Mouse (Mus musculus): ENCODE results near the gene Moap1. TPM values are rescaled to one million over a fixed set of nuclear protein-coding genes. Genes with fewer than 3 reads are reported as not detected.

Gene Moap1
- polyA plus RNA-seq, 1 experiment from 2014 or later, result 32.6 TPM

DNA sequence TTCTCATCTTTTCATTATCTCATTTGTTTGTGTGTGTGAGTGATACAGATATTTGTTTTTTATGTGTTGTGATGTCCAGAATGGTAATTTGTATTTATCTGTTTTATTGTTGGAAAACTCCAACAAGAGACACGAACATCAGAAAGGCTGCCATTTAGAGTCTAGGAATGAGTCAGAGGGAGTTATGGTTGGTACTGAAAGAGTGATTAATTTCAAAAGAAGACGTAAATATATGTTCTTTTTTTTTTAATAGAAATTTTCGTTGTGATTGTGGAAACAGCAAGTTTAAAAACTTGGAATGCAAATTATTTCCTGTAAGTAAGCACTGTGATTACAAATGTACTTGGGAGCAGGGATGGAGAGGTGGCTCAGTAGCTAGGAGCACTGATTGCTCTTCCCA lies 18.2 kb upstream of the Moap1 start:
- ATAC-seq (ENCODE audit: insufficient number of reproducible peaks, insufficient read depth, low FRiP score, low TSS enrichment), result no peak
- H3K27ac ChIP-seq, result no peak overlapping the region
- no peak overlapping the region for H3K4me2 ChIP-seq (replicated peaks)
- no peak overlapping the region for H3K4me3 ChIP-seq
- no peak overlapping the region for H3K9ac ChIP-seq
- H3K36me3 ChIP-seq, result peaks cover 25% of the 10 kb centered on the region
- 86% methylated on average over 3 of the region's 3 CpGs for WGBS
- no peaks in the 10 kb centered on the region for H3K27me3 ChIP-seq
- H3K4me1 ChIP-seq, result peaks cover 12% of the 10 kb centered on the region
- H3K9me3 ChIP-seq, result no peaks in the 10 kb centered on the region

DNA sequence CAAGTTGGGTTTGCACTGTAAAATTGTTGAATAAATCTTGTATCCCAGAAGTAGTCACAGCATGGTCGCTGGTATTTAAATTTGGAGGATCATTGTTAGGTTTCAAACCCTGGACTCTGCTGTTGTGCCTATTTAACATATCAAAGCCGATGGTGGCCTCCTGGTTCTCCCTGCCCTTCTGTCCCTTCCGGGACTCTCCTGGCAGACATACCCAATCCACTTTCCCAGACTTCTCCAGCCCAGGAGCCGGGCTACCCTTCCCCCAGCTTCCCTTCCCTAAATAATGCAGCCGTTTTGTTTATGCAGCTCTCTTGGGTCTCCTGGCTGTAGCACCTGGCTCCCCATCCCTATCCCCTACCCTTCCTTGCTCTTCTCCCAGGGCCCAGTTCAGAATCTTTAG lies 15.5 kb upstream of the Moap1 start:
- ATAC-seq (ENCODE audit: insufficient number of reproducible peaks, insufficient read depth, low FRiP score, low TSS enrichment), result no peak
- H3K27me3 ChIP-seq, result no peaks in the 10 kb centered on the region
- WGBS, result 5% methylated on average over 5 of the region's 5 CpGs
- peak overlapping the region; percentile 70 for H3K9ac ChIP-seq
- peaks cover 17% of the 10 kb centered on the region for H3K4me1 ChIP-seq
- peak overlapping the region; percentile 64 for H3K4me3 ChIP-seq
- peak overlapping the region; percentile 83 for H3K4me2 ChIP-seq (replicated peaks)
- peaks cover 12% of the 10 kb centered on the region for H3K36me3 ChIP-seq
- no peak overlapping the region for H3K27ac ChIP-seq
- no peaks in the 10 kb centered on the region for H3K9me3 ChIP-seq

DNA sequence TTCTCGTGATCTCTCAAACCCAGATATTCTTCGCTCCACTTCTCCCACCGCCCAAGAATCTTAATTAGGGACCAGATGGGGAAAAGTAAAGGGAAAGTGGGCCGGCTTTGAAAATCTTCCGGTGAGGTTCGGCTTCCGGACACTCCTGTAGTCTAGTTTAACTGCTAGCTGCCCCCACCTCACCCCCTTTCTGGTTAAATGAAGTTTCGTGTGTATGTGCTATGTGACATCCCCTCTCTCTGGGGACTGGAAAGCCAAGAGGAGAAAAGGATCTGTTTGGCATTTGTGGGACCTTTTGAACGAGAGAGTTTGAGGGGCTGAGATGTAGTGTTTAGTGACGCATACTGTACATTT lies 14.9 kb upstream of the Moap1 start, which contains the start of gene Gm20604:
Gm20604 (minus strand) TSS at position 270 of the 354 bp plus-strand sequence.
- WGBS, result under 1% methylated on average over 10 of the region's 10 CpGs
- Histone ChIP-seq H3K9ac (peak within 1 kb of the TSS; percentile 70), H3K4me2 (replicated peaks) (peak within 1 kb of the TSS; percentile 83), H3K27me3 (no peaks in the 10 kb centered on the region), H3K4me3 (peak within 1 kb of the TSS; percentile 64), H3K4me1 (peaks cover 17% of the 10 kb centered on the region), H3K9me3 (no peaks in the 10 kb centered on the region), H3K36me3 (peaks cover 15% of the 10 kb centered on the region), H3K27ac (peak within 1 kb of the TSS; percentile 91)
- ATAC-seq (ENCODE audit: insufficient number of reproducible peaks, insufficient read depth, low FRiP score, low TSS enrichment), result no peak

DNA sequence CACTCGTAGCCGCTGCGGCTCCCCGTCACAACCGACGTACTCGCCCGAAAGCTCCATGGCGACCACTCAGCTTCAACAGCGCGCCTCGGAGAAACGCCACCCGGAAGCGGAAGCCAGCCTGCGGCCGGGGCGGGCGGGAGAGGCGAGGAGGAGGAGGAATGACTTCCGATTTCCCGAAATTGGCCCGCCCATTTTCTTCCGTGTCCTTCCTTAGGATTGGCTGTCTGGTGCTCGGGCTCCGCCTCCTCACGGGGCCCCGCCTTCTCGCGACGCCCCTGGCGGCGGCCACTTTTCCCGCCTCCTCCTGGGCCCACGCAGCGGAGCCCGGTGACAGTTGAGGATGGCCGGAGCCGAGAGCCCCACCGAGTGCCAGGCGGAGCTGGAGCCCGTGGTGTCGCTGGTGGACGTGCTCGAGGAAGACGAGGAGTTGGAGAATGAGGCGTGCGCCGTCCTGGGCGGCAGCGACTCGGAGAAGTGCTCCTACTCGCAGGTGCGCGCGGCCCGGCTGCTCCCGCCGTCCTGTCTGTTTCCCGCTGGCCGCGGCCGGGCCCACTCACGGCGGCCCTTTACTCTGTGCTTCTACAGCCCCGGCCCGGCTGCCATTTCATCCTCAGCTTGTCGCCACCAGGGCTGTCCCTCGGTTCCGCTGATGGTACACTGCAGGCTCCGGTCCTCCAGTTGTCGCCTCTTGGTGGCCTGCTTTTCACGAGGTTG lies 14.4 kb upstream of the Moap1 start, which contains the start of the genes Gm28051, Gon7 and Ubr7:
Gm28051 (minus strand) TSS at position 77 of the 714 bp plus-strand sequence.
Gon7 (minus strand) TSS at position 115 of the 714 bp plus-strand sequence.
Ubr7 (plus strand) TSS at position 279 of the 714 bp plus-strand sequence.
- under 1% methylated on average over 73 of the region's 73 CpGs for WGBS
- H3K4me2 ChIP-seq (replicated peaks), result peak within 1 kb of the TSS; percentile 83
- H3K27me3 ChIP-seq, result no peaks in the 10 kb centered on the region
- peaks cover 14% of the 10 kb centered on the region for H3K36me3 ChIP-seq
- peak within 1 kb of the TSS; percentile 91 for H3K27ac ChIP-seq
- no peaks in the 10 kb centered on the region for H3K9me3 ChIP-seq
- H3K4me3 ChIP-seq, result peak within 1 kb of the TSS; percentile 64
- ATAC-seq (ENCODE audit: insufficient number of reproducible peaks, insufficient read depth, low FRiP score, low TSS enrichment), result peak; percentile 95
- H3K9ac ChIP-seq, result peak within 1 kb of the TSS; percentile 70
- peaks cover 17% of the 10 kb centered on the region for H3K4me1 ChIP-seq

DNA sequence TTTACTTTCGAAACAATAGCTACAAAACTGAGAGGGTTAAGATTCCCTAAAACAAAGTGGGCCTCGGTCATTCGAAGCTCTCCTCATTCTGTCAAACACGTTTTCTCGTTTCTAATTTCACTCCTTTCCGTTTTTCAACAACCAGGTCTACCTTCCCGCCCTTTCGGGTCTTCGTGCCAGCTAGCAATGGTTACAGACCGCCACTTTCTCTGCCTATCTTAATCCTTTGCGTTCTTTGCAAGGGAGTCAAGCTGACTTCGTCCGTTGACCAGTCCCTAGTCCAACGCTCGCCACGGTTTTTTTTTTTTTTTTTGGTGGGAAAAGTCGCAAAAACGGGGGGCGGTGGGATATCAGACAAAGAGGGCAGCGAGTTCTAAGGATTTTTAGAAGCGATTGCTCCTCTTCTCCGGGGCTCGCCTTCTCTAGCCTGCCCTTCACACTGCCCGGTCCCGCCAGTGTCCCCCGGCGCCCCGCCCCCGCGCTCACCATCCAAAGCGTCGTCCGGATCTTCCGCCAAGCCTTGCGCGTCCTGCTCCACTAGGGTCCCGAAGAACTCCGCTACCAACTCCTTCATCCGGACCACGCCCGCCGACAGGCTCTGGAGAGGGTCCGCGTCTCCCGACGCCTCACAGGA lies 13.7 kb upstream of the Moap1 start:
- Histone ChIP-seq H3K4me3 (peak overlapping the region; percentile 64), H3K4me1 (peaks cover 17% of the 10 kb centered on the region), H3K36me3 (peaks cover 10% of the 10 kb centered on the region; the same call in 1 of the 2 replicates), H3K4me2 (replicated peaks) (peak overlapping the region; percentile 83), H3K9me3 (no peaks in the 10 kb centered on the region), H3K27ac (peak overlapping the region; percentile 91), H3K27me3 (no peaks in the 10 kb centered on the region), H3K9ac (peak overlapping the region; percentile 70)
- no peak; the same call in 1 of the 2 replicates for ATAC-seq (ENCODE audit: insufficient number of reproducible peaks, insufficient read depth, low FRiP score, low TSS enrichment)
- WGBS, result 2% methylated on average over 45 of the region's 46 CpGs

DNA sequence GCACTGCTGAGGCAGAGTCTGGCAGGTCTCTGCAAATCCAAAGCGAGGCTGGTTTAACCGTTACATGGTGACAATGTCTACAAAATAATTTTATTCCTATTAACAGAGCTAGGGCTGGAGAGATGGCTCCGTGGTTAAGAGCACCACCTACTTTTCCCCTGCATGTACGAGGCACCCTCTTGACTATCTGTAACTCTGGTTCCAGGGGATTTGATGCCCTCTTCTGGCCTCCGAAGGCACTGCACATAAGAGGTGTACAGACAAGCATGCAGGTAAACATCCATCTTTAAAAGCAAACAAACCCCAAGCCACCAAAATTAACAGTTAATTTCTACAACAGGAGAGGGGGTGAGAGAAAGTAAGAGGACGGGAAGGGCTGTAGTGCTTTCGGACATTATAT lies 12.8 kb upstream of the Moap1 start:
- Histone ChIP-seq H3K4me1 (peaks cover 17% of the 10 kb centered on the region), H3K36me3 (peaks cover 10% of the 10 kb centered on the region; the same call in 1 of the 2 replicates), H3K27ac (no peak overlapping the region), H3K4me2 (replicated peaks) (peak overlapping the region; percentile 83), H3K9ac (no peak overlapping the region), H3K9me3 (no peaks in the 10 kb centered on the region), H3K4me3 (peak overlapping the region; percentile 64), H3K27me3 (no peaks in the 10 kb centered on the region)
- 90% methylated on average over 7 of the region's 7 CpGs for WGBS
- no peak for ATAC-seq (ENCODE audit: insufficient number of reproducible peaks, insufficient read depth, low FRiP score, low TSS enrichment)

DNA sequence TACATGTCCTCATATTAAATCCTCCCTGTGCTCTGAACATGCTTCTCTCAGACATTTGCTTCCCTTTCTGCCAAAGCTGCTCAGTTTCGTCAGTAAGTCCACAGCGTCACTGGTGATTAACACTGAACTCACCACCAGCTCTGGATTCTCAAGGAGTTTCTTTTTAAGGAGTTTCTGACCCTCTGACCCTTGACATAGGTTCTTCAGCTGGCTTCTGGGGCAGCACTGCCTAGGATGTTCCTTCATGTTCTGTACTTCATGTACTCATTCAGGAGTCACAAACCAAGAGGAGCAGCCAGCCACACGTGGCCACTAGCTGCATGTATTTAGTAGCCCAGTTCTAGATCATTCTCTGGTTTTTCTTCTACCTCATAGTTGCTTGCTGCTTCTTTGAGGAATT lies 4.8 kb upstream of the Moap1 start:
- no peaks in the 10 kb centered on the region for H3K27me3 ChIP-seq
- peaks cover 4% of the 10 kb centered on the region; the same call in 1 of the 2 replicates for H3K36me3 ChIP-seq
- no peak overlapping the region for H3K4me2 ChIP-seq (replicated peaks)
- no peak for ATAC-seq (ENCODE audit: insufficient number of reproducible peaks, insufficient read depth, low FRiP score, low TSS enrichment)
- no peak overlapping the region for H3K9ac ChIP-seq
- H3K4me1 ChIP-seq, result peaks cover 10% of the 10 kb centered on the region
- 81% methylated on average over 3 of the region's 3 CpGs for WGBS
- H3K9me3 ChIP-seq, result no peaks in the 10 kb centered on the region
- no peak overlapping the region for H3K4me3 ChIP-seq
- H3K27ac ChIP-seq, result no peak overlapping the region

DNA sequence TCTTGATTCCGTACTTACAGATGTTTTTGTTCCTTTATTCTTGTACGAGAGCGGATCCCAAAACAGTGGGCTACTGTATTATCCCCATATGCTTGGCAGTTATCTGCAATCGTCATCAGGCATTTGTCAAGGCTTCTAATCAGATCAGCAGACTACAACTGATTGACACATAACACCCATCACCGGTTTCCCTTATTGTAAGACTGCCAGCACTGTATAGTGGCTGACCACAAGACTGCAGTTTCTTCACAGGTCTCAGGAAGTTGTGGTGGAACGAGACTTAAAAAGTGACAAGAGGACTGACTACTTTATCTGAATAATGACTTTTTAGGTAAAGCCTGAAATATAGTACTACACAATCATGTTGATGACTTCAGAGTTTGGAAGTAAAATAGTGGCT lies 1.4 kb upstream of the Moap1 start:
- Histone ChIP-seq H3K27me3 (no peaks in the 10 kb centered on the region), H3K4me3 (no peak overlapping the region), H3K4me1 (peaks cover 17% of the 10 kb centered on the region), H3K9ac (no peak overlapping the region), H3K27ac (no peak overlapping the region), H3K9me3 (no peaks in the 10 kb centered on the region), H3K4me2 (replicated peaks) (peak overlapping the region; percentile 66; the same call in 1 of the 2 replicates), H3K36me3 (peaks cover 6% of the 10 kb centered on the region; the same call in 1 of the 2 replicates)
- WGBS, result 55% methylated on average over 6 of the region's 6 CpGs
- ATAC-seq (ENCODE audit: insufficient number of reproducible peaks, insufficient read depth, low FRiP score, low TSS enrichment), result no peak

DNA sequence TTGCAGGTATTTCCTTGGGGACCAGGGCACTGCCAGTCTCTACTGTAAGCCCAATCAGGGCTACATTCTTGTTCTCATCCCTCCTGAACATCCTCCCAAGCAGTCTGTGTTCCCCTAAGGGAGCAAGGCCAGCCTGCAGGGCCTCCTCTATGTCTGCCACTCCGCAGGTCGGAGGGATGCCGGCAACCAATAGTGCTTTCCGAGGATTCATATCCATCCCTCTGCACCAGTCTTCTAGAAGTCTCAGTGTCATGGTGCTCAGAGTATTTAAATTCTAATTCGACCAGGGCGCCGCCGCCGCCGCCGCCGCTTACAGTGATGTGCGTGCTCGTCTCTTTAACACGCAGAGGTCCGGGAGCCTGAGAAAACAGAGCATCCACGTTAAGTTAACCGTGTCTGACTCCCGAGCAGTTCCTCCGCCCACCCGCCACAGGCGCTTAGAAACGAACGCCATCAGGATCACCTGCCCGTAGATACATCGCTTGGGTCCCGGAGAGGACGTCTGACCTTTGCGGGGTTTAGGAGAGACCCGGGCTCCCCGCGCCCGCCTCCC lies 349 bp downstream of the Moap1 start:
- H3K4me2 ChIP-seq (replicated peaks), result peak overlapping the region; percentile 66
- peak overlapping the region; percentile 90 for H3K4me3 ChIP-seq
- H3K9me3 ChIP-seq, result no peaks in the 10 kb centered on the region
- under 1% methylated on average over 33 of the region's 33 CpGs for WGBS
- peak overlapping the region; percentile 87 for H3K27ac ChIP-seq
- H3K36me3 ChIP-seq, result peaks cover 3% of the 10 kb centered on the region; the same call in 1 of the 2 replicates
- peaks cover 17% of the 10 kb centered on the region for H3K4me1 ChIP-seq
- H3K27me3 ChIP-seq, result no peaks in the 10 kb centered on the region
- peak; percentile 5; the same call in 1 of the 2 replicates for ATAC-seq (ENCODE audit: insufficient number of reproducible peaks, insufficient read depth, low FRiP score, low TSS enrichment)
- H3K9ac ChIP-seq, result peak overlapping the region; percentile 88

DNA sequence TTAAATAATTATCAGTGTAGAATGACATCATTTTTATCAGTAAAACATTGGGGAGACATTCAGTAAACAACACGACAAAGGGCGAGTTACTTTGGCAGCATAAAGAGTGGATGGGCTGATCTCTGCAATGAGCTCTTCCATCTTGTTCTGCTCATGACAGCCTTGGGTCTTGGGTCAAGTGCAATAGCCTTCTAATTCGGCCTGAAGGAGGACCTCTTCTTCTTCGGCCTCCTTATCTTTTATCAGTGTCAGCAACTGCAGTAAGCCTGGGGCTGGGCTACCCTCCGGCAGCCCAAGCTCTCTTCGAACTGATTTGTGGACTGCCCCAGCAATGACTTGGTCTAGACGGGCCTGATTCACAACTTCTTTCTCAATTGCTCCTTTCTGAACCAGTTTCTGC lies 1.4 kb downstream of the Moap1 start:
- Histone ChIP-seq H3K27me3 (no peaks in the 10 kb centered on the region), H3K36me3 (0 out of 2 replicates have a peak, but pooled peaks cover 2% of the 10 kb centered on the region), H3K4me2 (replicated peaks) (no peak overlapping the region), H3K4me3 (no peak overlapping the region), H3K4me1 (peaks cover 17% of the 10 kb centered on the region), H3K27ac (no peak overlapping the region), H3K9ac (0 out of 2 replicates have a peak overlapping the region, but pooled peaks have one; percentile 88), H3K9me3 (no peaks in the 10 kb centered on the region)
- WGBS, result 88% methylated on average over 7 of the region's 7 CpGs
- ATAC-seq (ENCODE audit: insufficient number of reproducible peaks, insufficient read depth, low FRiP score, low TSS enrichment), result no peak

DNA sequence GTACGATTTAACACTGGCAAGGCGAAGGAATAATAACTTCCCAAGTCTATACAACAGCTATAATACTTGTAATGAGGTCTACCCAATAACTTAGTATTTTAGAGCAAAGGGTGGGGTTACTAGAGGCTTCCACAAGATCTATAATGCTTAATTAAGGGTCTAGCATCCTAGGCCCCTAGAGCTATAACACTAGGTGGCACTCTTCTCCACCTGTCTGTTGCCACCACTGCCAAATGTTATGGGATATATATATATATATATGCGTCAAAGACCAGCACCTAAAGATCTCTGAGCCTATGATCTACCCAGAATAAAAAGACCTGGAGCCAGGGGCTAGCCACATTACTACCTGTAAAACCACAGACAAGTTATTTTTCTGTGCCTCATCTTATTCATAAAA lies 3.2 kb downstream of the Moap1 start:
- 0 out of 2 replicates have a peak, but pooled peaks cover 2% of the 10 kb centered on the region for H3K36me3 ChIP-seq
- no peaks in the 10 kb centered on the region for H3K9me3 ChIP-seq
- H3K4me2 ChIP-seq (replicated peaks), result no peak overlapping the region
- no peak overlapping the region for H3K9ac ChIP-seq
- WGBS, result 69% methylated on average over 3 of the region's 3 CpGs
- H3K27me3 ChIP-seq, result no peaks in the 10 kb centered on the region
- H3K4me3 ChIP-seq, result no peak overlapping the region
- H3K4me1 ChIP-seq, result peaks cover 17% of the 10 kb centered on the region
- ATAC-seq (ENCODE audit: insufficient number of reproducible peaks, insufficient read depth, low FRiP score, low TSS enrichment), result no peak
- no peak overlapping the region for H3K27ac ChIP-seq
